Mouse (Mus musculus): ENCODE measurements around the gene Atxn1.

- TF ChIP-seq POLR2A (IDR thresholded peaks at IDR 0.05; ENCODE audit: borderline replicate concordance, low read depth, low read length) (no peak), CTCF (IDR thresholded peaks at IDR 0.05; ENCODE audit: low read depth, low read length) (no peak)
Observed at GRCm38 (mm10) chr13:45872041-45872746, 92.6 kb downstream of the Atxn1 start.
